Mouse (Mus musculus) liver, embryonic 13.5 days (tissue): Measurements from ENCODE around the gene Rab19. TPM values are rescaled to one million over a fixed set of nuclear protein-coding genes. Genes with fewer than 3 reads are reported as not detected.
"Not testable (repeated sequence)": the region's sequence is repeated elsewhere in the genome, so short reads cannot be mapped to it uniquely, and the experiment has no call there.

Experiments used
- ATAC-seq: fragments of 200-750 bp; cut with Nextera tagmentation; 2 replicates; pipeline ENCODE4 v1.8.0; 2017; ENCODE audit warnings: low read depth, mild to moderate bottlenecking, moderate number of reproducible peaks, moderate library complexity
- DNase-seq: peaks from one replicate; pipeline ENCODE4 v3.0.0; 2022
- H3K27ac ChIP-seq: fragments of 300-500 bp; sonication (generic); 2 replicates; pipeline ENCODE4 v1.5.1; 2015; ENCODE audit warnings: moderate library complexity, mild to moderate bottlenecking, inconsistent platforms
- H3K27me3 ChIP-seq: fragments of 300-500 bp; sonication (generic); 2 replicates; pipeline ENCODE4 v1.6.1; 2015; ENCODE audit warnings: mild to moderate bottlenecking, inconsistent platforms
- H3K36me3 ChIP-seq: fragments of 300-500 bp; sonication (generic); 2 replicates; pipeline ENCODE4 v1.6.1; 2015; ENCODE audit warnings: mild to moderate bottlenecking, inconsistent platforms
- H3K4me1 ChIP-seq: fragments of 300-500 bp; sonication (generic); replicated peaks from 2 replicates; pipeline ENCODE4 v1.6.1; 2015; ENCODE audit warnings: inconsistent platforms
- H3K4me2 ChIP-seq: fragments of 300-500 bp; sonication (generic); 2 replicates; pipeline ENCODE4 v1.6.1; 2015; ENCODE audit warnings: inconsistent platforms, mild to moderate bottlenecking, moderate library complexity
- H3K4me3 ChIP-seq: fragments of 300-500 bp; sonication (generic); replicated peaks from 2 replicates; pipeline ENCODE4 v1.5.1; 2015; ENCODE audit warnings: mild to moderate bottlenecking, inconsistent platforms
- H3K9ac ChIP-seq: fragments of 300-500 bp; sonication (generic); 2 replicates; pipeline ENCODE4 v1.6.1; 2015; ENCODE audit warnings: mild to moderate bottlenecking, inconsistent platforms
- H3K9me3 ChIP-seq: fragments of 300-500 bp; sonication (generic); replicated peaks from 2 replicates; pipeline ENCODE4 v1.6.1; 2016; ENCODE audit warnings: inconsistent platforms
- WGBS: fragments of 180-500 bp; shearing (Covaris S2); methylation state at CpG from one replicate; pipeline ENCODE4 v1.1.7; 2015; ENCODE audit not compliant: insufficient replicate concordance; 5-methylcytosine and 5-hydroxymethylcytosine counted together
- polyA plus RNA-seq: library from polyadenylated mRNA; unstranded; fragments of >200 nt; fragmentation: Nextera tagmentation; extraction: Ambion mirVana; gene quantifications from 2 replicates; pipeline ENCODE4 v1.2.1, GENCODE M21; 2015

Gene Rab19
- polyA plus RNA-seq, 1 experiment from 2014 or later: 0.18 TPM

DNA sequence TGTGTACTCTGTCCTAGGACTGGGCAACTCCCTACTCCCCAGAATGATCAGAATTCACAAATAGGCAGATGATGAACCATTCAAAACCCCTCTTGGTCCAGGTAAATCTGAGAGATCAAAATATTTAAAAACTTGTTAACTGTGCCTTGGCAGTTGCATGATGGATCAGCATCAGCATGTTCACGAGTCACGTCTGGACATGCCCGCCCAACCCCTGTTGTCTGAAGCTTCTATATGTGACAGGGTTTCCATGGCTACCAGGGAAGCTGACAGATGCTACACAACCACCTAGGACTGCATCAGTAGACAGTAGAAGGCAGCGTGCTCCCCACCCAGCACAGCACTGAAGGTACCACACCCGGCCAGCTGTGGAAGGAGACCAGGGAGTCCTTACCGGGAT lies 32.0 kb upstream of the Rab19 start:
- H3K27ac ChIP-seq: no peak overlapping the region
- no peaks in the 10 kb centered on the region for H3K9me3 ChIP-seq
- no peak overlapping the region for H3K9ac ChIP-seq
- no peak overlapping the region for H3K4me2 ChIP-seq
- 78% methylated on average over 6 of the region's 6 CpGs for WGBS
- H3K27me3 ChIP-seq: no peaks in the 10 kb centered on the region
- no peak overlapping the region for H3K4me3 ChIP-seq
- no peaks in the 10 kb centered on the region for H3K4me1 ChIP-seq
- ATAC-seq: no peak
- peaks cover 7% of the 10 kb centered on the region for H3K36me3 ChIP-seq
- DNase-seq: no peak

DNA sequence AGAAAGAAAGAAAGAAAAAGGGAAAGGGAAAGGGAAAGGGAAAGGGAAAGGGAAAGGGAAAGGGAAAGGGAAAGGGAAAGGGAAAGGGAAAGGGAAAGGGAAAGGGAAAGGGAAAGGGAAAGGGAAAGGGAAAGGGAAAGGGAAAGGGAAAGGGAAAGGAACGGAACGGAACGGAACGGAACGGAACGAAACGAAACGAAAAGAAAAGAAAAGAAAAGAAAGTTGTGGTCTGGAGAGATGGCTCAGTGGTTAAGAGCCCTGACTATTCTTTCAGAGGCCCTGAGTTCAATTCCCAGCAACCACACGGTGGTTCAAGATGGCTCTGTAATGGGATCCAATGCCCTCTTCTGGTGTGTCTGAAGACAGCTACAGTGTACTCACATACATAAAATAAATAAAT lies 21.8 kb upstream of the Rab19 start:
- H3K4me3 ChIP-seq, H3K4me2 ChIP-seq, H3K27ac ChIP-seq, DNase-seq, H3K9me3 ChIP-seq, H3K4me1 ChIP-seq, H3K9ac ChIP-seq, H3K27me3 ChIP-seq, ATAC-seq: not testable (repeated sequence)
- peaks cover 21% of the 10 kb centered on the region for H3K36me3 ChIP-seq
- WGBS: 87% methylated on average over 9 of the region's 9 CpGs

DNA sequence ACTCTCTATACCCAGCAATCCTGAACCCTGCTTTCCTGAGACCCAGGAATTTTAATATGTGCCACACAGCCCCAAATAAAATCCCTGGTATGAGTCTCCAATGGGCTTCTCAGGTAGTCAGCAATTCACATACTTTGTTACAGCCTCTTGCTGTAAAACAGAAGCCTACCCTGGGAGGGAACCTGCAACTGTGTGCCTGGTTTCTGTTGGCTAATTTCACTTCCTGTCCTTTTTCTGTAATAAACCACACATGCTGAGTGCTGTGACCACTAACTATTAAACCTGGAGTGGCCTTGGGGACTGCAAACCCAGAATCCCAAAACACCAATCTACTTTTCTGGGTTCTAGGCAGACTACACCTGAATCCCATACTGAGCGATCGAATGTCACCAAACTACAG lies 18.3 kb upstream of the Rab19 start:
- DNase-seq: no peak
- Histone ChIP-seq H3K4me2 (no peak overlapping the region), H3K36me3 (peaks cover 6% of the 10 kb centered on the region), H3K27ac (no peak overlapping the region), H3K9ac (no peak overlapping the region), H3K4me3 (no peak overlapping the region), H3K9me3 (no peaks in the 10 kb centered on the region), H3K4me1 (no peaks in the 10 kb centered on the region), H3K27me3 (no peaks in the 10 kb centered on the region)
- ATAC-seq: no peak
- 75% methylated on average over 2 of the region's 2 CpGs for WGBS

DNA sequence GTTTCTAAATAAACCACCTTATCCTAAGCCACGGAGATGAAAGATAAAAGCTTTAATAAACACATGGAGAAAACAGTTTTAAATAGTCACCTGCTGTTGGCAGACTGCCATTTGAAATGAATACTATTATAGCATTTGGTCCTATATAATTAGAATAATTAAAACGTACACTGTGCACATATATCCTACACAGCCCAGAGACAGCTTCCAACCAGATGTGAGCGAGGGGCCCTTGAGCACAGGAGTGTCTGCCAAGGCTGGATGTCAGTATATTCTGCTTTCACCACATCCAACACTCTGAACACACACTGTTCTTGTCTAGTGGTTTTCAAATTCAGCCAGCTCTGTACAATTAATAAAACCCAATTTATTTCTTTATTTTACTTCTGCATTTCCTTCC lies 11.3 kb upstream of the Rab19 start:
- peaks cover 21% of the 10 kb centered on the region for H3K27me3 ChIP-seq
- WGBS: 70% methylated on average over 3 of the region's 3 CpGs
- H3K4me1 ChIP-seq: peaks cover 10% of the 10 kb centered on the region
- no peaks in the 10 kb centered on the region for H3K9me3 ChIP-seq
- H3K4me3 ChIP-seq: no peak overlapping the region
- no peaks in the 10 kb centered on the region for H3K36me3 ChIP-seq
- ATAC-seq (no peak), DNase-seq (no peak)
- no peak overlapping the region for H3K9ac ChIP-seq
- no peak overlapping the region for H3K4me2 ChIP-seq
- H3K27ac ChIP-seq: no peak overlapping the region

DNA sequence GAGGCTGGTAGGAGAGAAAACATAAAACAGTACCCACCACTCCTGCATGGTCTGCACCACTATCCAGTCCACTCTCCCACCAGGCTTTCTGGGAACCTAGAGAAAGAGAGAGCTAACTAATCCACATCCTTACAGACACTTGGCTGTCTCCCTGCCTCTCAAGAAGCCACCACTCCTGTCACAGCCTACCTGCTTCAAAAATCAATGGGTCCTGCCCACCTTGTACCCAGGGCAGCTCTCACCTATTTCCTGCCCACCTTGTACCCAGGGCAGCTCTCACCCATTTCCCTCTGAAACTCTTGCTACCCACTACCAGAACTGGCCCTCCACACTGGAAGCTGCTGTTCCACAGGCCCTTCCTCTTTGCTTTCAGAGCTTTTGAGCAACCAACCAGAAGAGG lies 8.9 kb upstream of the Rab19 start:
- Histone ChIP-seq H3K36me3 (no peaks in the 10 kb centered on the region), H3K4me1 (peaks cover 23% of the 10 kb centered on the region), H3K4me2 (no peak overlapping the region), H3K9me3 (no peaks in the 10 kb centered on the region), H3K9ac (no peak overlapping the region), H3K27ac (no peak overlapping the region), H3K27me3 (peaks cover 26% of the 10 kb centered on the region), H3K4me3 (no peak overlapping the region)
- no peak for DNase-seq
- ATAC-seq: no peak

DNA sequence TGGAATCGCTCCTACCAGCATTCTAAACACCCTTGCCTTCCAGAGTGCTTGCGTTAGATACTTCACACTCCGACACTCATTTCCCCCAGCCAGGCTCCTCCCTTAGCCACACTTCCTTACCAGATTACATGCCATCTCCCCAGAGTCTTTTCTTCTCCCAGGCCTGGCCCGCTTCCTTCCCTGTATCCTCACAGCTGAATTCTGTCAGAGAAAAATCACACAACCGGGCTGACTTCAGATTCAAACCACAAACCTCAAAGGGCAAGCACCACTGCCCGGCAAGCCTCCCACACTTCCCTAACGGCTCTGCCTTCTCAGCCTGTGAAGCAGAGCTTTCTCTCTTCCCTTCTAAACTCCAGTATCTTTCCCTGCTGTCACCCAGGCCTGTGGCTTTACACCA lies 8.2 kb upstream of the Rab19 start:
- DNase-seq: no peak
- 12% methylated on average over 7 of the region's 7 CpGs for WGBS
- ATAC-seq: no peak
- Histone ChIP-seq H3K27me3 (peaks cover 30% of the 10 kb centered on the region), H3K4me1 (peaks cover 27% of the 10 kb centered on the region), H3K4me3 (no peak overlapping the region), H3K9ac (no peak overlapping the region), H3K36me3 (no peaks in the 10 kb centered on the region), H3K27ac (no peak overlapping the region), H3K9me3 (no peaks in the 10 kb centered on the region), H3K4me2 (no peak overlapping the region)

DNA sequence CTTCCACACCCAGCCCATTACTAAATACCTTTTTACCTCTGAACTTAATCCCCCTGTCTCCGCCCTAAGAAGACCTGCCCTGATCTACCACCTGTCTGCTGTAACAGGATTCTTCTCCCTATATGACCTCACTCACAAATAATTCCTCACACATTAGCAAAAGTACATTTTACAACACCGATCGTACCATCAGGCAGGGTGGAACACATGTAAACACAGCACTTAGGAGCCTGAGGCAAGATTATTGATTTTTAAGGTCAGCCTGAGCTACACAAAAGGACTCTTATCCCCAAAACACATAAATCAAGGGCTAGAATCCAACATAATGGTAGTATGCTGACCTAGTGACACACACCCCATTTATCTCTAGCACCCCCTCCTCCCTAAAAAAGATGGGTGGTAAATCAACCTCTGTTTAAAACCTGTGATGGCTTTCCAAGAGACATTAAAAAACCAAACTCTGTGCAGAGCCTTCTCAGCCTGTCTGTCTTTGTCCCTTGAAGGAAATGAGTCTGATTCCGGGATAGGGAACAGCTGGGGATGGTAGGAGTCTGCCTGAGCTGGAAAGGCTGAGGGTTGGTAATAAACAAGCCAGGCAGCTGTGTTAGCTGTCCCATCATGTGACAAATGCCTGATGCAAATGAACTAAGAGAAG lies 7.5 kb upstream of the Rab19 start:
- WGBS: 68% methylated on average over 4 of the region's 4 CpGs
- no peak overlapping the region for H3K4me3 ChIP-seq
- peaks cover 33% of the 10 kb centered on the region for H3K27me3 ChIP-seq
- no peak overlapping the region for H3K9ac ChIP-seq
- H3K27ac ChIP-seq: no peak overlapping the region
- peaks cover 27% of the 10 kb centered on the region for H3K4me1 ChIP-seq
- no peaks in the 10 kb centered on the region for H3K9me3 ChIP-seq
- no peaks in the 10 kb centered on the region for H3K36me3 ChIP-seq
- ATAC-seq (no peak), DNase-seq (no peak)
- no peak overlapping the region for H3K4me2 ChIP-seq

DNA sequence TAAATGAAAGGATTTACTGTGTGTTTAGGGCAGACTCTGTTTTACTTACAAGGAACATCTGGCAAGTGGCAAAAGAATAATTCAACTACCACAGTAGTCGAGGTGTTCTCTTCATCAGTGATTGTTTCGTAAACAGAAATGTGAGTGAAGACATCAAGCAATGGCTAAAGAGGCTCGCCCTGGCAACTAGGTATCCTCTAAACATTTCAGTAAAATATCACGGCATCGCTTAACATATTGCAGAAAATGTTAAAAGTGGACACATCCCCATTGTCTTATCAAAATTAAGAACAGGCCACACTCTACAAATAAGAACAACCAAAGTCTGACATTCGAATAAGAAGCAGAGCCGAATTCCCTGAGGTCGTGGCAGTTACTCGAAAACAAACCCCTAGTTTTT lies 4.2 kb upstream of the Rab19 start:
- Histone ChIP-seq H3K36me3 (no peaks in the 10 kb centered on the region), H3K4me3 (peak overlapping the region; percentile 91), H3K4me2 (peak overlapping the region; percentile 96), H3K4me1 (peaks cover 33% of the 10 kb centered on the region), H3K27ac (no peak overlapping the region), H3K9ac (peak overlapping the region; percentile 91), H3K27me3 (peaks cover 58% of the 10 kb centered on the region), H3K9me3 (no peaks in the 10 kb centered on the region)
- ATAC-seq (no peak), DNase-seq (no peak)
- WGBS: 22% methylated on average over 9 of the region's 9 CpGs

DNA sequence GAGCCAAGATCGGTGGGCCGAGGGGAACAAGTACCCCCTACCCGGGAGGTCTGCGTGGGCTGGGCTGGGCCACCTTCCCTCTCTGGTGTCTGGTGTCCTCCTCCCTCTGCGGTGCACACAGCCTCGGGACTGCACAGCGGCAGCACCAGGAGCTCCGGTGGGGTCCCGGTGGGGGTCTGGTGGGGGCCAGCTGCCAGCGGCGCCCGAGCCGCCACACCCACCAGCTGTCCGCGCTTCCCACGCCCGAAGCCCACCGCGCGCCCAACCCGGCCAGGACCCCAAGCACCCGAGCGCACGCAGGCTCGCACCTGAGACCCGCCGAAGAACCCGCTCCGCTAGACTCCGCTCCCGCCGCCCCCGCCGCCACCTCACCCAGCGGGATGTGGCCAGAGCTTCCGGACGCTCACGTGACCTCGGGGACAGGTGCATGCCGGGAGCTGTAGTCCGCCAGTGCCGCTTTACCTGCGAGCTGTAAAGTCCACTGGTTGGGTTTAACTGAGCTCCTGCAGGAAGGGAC lies 3.6 kb upstream of the Rab19 start, which contains the start of gene Slc37a3:
Slc37a3 (minus strand) TSS at position 365 of the 517 bp plus-strand sequence.
- WGBS: under 1% methylated on average over 43 of the region's 43 CpGs
- H3K4me1 ChIP-seq: peaks cover 33% of the 10 kb centered on the region
- H3K36me3 ChIP-seq: no peaks in the 10 kb centered on the region
- no peaks in the 10 kb centered on the region for H3K9me3 ChIP-seq
- peak within 1 kb of the TSS; percentile 36; the same call in 1 of the 2 replicates for H3K27ac ChIP-seq
- DNase-seq (peak; percentile 77), ATAC-seq (peak; percentile 86)
- peak within 1 kb of the TSS; percentile 91 for H3K9ac ChIP-seq
- peak within 1 kb of the TSS; percentile 91 for H3K4me3 ChIP-seq
- H3K4me2 ChIP-seq: peak within 1 kb of the TSS; percentile 96
- H3K27me3 ChIP-seq: peaks cover 61% of the 10 kb centered on the region

DNA sequence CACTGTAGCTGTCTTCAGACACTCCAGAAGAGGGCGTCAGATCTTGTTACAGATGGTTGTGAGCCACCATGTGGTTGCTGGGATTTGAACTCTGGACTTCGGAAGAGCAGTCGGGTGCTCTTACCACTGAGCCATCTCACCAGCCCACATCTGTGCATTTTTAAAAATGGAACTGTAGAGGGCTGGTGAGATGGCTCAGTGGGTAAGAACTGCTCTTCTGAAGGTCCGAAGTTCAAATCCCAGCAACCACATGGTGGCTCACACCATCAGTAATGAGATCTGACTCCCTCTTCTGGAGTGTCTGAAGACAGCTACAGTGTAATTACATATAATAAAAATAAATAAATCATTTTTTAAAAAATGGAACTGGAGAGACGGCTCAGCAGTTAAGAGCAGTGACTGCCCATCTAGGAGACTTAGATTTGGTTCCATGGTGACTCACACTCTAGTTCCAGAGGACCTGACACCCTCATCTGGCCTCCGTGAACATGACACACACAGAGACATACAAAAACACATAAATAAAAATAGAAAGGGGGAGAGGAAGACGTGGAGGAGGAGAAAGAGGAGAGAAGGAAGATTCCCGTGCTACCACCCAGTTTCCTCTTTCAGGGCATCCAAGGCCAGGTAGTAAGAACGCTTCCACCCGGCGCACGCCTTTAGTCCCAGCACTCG lies 2.7 kb upstream of the Rab19 start:
- H3K4me2 ChIP-seq, DNase-seq, H3K36me3 ChIP-seq, H3K9ac ChIP-seq, H3K27ac ChIP-seq, H3K4me3 ChIP-seq, H3K9me3 ChIP-seq: not testable (repeated sequence)
- Histone ChIP-seq H3K4me1 (peaks cover 26% of the 10 kb centered on the region), H3K27me3 (peaks cover 71% of the 10 kb centered on the region)
- 64% methylated on average over 13 of the region's 13 CpGs for WGBS
- 0 out of 2 replicates have a peak, but pooled peaks have one; percentile 6 for ATAC-seq

DNA sequence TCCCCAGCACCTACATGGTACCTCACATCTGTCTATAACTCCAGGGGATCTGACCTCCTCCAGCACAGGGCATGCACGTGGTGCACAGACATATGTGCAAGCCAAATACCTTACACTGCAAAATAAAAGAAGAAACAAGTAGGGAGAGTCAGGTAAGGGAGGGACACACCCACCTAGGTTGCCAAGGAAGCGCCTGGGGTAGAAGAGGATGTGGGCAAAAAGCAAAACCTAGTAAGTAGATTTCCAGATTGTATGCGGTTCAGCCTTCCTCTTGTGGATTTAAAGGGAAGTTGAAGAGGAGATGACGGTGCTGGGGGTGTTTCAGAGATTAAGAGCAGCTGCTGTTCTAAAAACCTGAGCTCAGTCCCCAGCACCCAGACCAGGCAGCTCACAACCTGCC lies 1.8 kb upstream of the Rab19 start:
- no peaks in the 10 kb centered on the region for H3K36me3 ChIP-seq
- H3K9ac ChIP-seq: no peak overlapping the region
- H3K4me1 ChIP-seq: peaks cover 23% of the 10 kb centered on the region
- no peak overlapping the region for H3K4me2 ChIP-seq
- WGBS: 12% methylated on average over 4 of the region's 4 CpGs
- H3K27me3 ChIP-seq: peaks cover 71% of the 10 kb centered on the region
- no peaks in the 10 kb centered on the region for H3K9me3 ChIP-seq
- H3K4me3 ChIP-seq: no peak overlapping the region
- DNase-seq: no peak
- no peak overlapping the region for H3K27ac ChIP-seq
- no peak for ATAC-seq

DNA sequence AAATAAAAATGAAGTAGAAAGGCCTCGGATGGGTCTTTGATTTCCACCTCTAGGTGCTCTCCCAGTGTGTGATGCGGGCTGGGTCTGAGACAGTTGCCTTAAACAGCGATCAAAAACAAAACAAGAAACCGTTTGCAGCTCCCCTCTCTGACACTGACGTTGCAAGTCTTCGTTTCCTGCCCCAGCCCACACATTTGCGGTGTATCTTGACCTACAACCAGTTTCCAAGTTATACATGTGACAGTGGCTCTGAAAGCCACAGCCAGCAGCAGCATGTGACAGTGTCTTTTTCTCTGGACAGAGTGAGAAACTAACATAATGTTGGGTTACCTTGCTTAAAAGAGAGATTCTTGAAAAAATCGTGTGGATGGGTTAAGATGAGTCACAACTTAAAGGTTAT lies 1.2 kb upstream of the Rab19 start:
- Histone ChIP-seq H3K4me2 (no peak overlapping the region), H3K27me3 (peaks cover 69% of the 10 kb centered on the region), H3K9ac (no peak overlapping the region), H3K4me3 (no peak overlapping the region), H3K4me1 (peaks cover 23% of the 10 kb centered on the region), H3K27ac (no peak overlapping the region), H3K9me3 (no peaks in the 10 kb centered on the region), H3K36me3 (no peaks in the 10 kb centered on the region)
- DNase-seq (no peak), ATAC-seq (no peak)
- WGBS: 31% methylated on average over 8 of the region's 8 CpGs
